Mouse (Mus musculus): ENCODE measurements around the gene Fosl2.
A peak's percentile ranks its signal among the peaks of the same experiment; 100 is the strongest.

Gene Fosl2

GRCm38 (mm10) chr5:32182885-32183629 lies 47.5 kb downstream of the Fosl2 start:
- no peak for DNase-seq

- DNase-seq: no peak
Measured at GRCm38 (mm10) chr5:32187717-32188116, 52.1 kb downstream of the Fosl2 start.

GRCm38 (mm10) chr5:32191259-32191658 lies 55.7 kb downstream of the Fosl2 start:
- no peak for DNase-seq

- DNase-seq: peak; percentile 33
Measured at GRCm38 (mm10) chr5:32192016-32192845, 56.6 kb downstream of the Fosl2 start.

- DNase-seq: no peak
Measured at GRCm38 (mm10) chr5:32194236-32194635, 58.6 kb downstream of the Fosl2 start.

- DNase-seq: peak; percentile 32
Measured at GRCm38 (mm10) chr5:32195857-32196609, 60.4 kb downstream of the Fosl2 start.

GRCm38 (mm10) chr5:32197698-32198097 lies 62.1 kb downstream of the Fosl2 start:
- peak; percentile 97 for DNase-seq

- DNase-seq: no peak
Measured at GRCm38 (mm10) chr5:32199136-32199535, 63.5 kb downstream of the Fosl2 start.

GRCm38 (mm10) chr5:32199594-32199993 lies 64.0 kb downstream of the Fosl2 start:
- no peak for DNase-seq

- no peak for DNase-seq
Measured at GRCm38 (mm10) chr5:32204653-32205052, 69.1 kb downstream of the Fosl2 start.

GRCm38 (mm10) chr5:32206726-32207125 lies 71.1 kb downstream of the Fosl2 start:
- no peak for DNase-seq
